Mouse (Mus musculus) layer of hippocampus, postnatal 36 days (tissue): Measurements from ENCODE around the gene Hist1h3d. TPM values are rescaled to one million over a fixed set of nuclear protein-coding genes. Genes with fewer than 3 reads are reported as not detected.
"Not testable (repeated sequence)": the region's sequence is repeated elsewhere in the genome, so short reads cannot be mapped to it uniquely, and the experiment has no call there.

Experiments used
- DNase-seq, 2 experiments: peaks; one replicate each; pipeline ENCODE4 v3.0.0; 2022
- total RNA-seq, 2 experiments: library from RNA; stranded (reverse); gene quantifications; 2 replicates each; pipeline ENCODE4 v1.2.3; 2021

Hist1h3d gene
- total RNA-seq, 2 experiments from 2014 or later: 12.8 to 15.5 TPM

DNA sequence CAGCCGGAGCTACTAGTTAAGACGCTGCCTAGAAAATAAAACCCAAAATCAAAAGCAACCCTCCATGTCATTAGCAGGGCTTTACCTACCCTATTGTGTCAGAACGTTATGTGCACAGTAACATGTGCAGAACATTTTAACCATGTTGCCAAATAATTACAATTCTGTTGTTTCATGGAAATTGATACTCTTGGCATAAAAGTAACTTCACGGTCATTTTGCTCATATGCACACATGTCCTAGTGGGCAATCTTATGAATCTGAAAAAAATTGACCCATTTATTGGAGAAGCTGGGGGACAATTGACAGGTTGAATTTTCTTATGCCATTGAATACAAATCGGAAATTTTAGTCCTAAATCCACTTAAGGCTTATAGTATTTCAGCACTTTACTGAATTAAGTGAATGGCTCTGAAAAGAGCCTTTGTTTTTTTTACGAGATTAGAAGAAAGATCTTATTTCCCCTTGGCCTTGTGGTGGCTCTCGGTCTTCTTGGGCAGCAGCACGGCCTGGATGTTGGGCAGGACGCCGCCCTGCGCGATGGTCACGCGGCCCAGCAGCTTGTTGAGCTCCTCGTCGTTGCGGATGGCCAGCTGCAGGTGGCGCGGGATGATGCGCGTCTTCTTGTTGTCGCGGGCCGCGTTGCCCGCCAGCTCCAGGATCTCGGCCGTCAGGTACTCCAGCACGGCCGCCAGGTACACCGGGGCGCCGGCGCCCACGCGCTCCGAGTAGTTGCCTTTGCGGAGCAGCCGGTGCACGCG, 5.1 kb upstream of the Hist1h3d start:
- DNase-seq: not testable (repeated sequence)

DNA sequence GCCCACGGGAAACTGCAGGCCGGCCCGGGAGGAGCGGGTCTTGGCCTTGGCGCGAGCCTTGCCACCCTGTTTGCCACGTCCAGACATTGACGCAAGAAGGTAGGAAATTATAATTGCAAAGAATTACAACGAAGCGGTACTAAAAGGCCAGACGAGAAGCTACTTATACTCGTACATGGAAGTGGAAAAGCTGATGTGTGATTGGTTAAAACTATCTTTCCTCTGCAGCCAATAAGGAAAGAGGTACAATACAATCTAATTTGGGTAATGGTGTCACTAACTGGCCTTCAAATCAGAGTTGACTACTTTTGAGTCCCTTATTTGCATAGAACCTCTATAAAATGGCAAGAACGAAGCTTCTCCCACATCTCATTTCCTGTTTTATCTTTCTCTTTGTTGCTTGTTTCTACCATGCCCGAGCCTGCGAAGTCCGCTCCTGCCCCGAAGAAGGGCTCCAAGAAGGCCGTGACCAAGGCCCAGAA, 4.5 kb upstream of the Hist1h3d start, which contains the start of the genes Hist1h2ae and Hist1h2bg:
Hist1h2ae (minus strand) TSS at position 199 of the 482 bp plus-strand sequence.
Hist1h2bg (plus strand) TSS at position 375 of the 482 bp plus-strand sequence.
- DNase-seq: peak; percentile 79

DNA sequence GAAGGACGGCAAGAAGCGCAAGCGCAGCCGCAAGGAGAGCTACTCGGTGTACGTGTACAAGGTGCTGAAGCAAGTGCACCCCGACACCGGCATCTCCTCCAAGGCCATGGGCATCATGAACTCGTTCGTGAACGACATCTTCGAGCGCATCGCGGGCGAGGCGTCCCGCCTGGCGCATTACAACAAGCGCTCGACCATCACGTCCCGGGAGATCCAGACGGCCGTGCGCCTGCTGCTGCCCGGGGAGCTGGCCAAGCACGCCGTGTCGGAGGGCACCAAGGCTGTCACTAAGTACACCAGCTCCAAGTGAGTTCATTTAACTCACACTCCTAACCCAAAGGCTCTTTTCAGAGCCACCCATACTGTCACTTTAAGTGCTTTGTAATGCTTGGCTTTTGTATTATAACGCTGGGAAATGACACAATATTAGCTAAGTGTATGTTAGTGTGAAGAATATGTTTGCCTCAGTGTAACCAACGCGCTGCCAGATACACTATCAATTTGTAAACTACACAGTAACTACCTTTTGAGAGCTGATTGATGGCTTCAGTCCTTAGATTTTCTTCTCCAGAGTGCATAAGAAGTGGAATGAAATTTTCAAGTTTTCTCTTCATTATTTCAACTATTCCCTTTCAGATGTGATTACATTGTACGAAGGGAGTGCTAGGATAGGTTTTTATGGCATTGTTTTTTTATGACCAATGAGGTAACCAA, 3.9 kb upstream of the Hist1h3d start:
- DNase-seq: not testable (repeated sequence)

DNA sequence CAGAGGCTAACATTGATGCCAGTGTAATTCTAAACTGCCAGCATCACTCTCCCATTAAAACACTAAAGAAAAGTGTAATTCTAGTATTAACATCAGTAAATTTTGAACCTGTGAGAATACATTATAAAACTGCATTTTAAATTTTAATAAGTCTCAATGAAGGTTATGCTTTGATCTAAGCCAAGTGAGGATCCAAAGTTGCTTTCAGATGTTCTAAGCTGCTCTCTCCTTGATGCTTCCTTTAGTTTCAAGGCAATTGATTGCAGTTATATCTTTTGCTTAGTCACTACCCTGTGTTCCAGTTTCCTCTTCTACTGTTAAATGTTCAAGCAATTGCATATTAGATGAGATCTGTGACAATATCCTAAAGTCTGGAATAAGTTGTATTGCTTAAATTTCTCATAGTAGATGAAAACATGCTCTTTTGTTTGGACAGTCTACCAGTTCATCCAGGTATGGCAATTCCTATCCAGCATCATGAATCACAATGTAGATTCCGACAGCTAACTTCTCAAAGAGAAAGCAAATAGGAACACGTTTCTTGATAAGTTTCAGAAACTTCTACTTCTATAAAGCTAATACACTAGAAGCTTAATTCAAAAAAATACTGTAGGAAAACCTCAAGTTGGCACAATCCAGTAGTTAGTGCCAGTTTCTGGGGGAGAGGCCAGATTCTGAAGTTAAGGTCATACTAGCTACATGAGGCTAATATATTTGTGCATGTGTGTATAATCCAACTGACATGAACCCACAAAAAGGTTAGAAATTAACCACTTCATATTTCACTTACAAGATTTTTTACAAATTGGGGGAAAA, 3.1 kb upstream of the Hist1h3d start:
- no peak for DNase-seq

DNA sequence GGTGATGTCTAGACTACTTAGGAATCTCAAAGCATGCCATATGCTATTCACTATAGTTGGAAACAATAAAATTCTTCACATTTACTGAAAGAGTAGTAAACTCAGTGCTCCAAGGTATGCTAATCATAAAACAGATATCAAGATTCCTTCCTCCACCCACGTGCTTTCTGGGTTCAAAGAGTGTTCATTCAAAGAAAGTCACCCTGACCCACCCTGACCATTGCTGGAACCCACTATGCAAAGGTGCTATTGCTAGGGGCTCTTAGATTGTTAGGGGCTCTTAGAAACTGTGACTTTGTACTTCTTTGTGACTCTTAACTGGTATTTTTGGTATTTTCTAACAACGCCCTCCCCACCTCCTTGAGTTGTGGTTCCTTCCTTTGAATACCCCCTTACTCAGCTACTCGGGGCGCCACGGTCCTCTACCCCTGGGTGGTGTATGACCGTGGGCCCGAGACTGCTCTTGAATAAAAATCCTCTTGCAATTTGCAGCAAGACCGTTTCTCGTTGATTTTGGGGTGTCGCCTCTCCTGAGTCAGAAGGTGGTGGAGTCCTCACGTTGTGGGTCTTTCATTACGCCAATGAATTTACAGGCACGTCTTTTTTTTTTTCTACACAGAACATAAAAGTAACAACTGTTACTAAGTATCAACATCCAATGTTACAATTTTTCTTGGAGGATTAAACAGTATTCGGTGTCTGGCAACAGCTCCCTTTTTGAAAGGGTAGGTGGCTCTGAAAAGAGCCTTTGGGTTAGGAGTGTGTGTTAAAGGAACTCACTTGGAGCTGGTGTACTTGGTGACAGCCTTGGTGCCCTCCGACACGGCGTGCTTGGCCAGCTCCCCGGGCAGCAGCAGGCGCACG, 2.3 kb upstream of the Hist1h3d start:
- DNase-seq: not testable (repeated sequence)

DNA sequence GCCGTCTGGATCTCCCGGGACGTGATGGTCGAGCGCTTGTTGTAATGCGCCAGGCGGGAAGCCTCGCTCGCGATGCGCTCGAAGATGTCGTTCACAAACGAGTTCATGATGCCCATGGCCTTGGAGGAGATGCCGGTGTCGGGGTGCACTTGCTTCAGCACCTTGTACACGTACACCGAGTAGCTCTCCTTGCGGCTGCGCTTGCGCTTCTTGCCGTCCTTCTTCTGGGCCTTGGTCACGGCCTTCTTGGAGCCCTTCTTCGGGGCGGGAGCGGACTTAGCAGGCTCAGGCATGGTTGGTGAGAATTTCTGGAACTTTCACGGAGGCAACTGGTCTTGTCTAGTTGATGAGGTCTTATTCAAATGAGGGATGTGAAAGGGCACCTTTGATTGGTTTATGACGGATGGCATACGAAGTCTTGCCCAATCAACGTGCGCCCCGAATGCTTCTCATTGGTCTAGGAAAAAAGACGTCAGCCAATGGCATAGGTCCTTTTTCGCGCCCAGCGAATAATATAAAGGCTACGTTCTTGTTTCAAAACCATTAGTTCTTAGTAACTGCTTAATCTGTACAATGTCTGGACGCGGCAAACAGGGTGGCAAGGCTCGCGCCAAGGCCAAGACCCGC, 1.6 kb upstream of the Hist1h3d start, which contains the start of the genes Hist1h2bf and Hist1h2ad:
Hist1h2bf (minus strand) TSS at position 299 of the 627 bp plus-strand sequence.
Hist1h2ad (plus strand) TSS at position 484 of the 627 bp plus-strand sequence.
- DNase-seq: peak; percentile 87 to 90

DNA sequence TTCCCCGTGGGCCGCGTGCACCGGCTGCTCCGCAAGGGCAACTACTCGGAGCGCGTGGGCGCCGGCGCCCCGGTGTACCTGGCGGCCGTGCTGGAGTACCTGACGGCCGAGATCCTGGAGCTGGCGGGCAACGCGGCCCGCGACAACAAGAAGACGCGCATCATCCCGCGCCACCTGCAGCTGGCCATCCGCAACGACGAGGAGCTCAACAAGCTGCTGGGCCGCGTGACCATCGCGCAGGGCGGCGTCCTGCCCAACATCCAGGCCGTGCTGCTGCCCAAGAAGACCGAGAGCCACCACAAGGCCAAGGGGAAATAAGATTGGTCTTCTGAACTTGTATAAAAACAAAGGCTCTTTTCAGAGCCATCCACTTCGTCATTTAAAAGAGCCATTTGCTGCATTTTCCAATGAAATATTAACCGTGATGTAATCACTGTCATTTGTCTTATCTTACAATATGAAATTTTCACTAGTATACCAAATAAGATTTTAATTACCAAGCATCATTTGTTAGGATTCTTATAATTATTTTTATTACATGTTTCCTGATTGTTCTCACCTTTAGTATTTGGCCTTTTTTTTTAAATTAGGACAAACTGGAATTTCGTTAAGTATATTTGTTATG, 905 bp upstream of the Hist1h3d start:
- not testable (repeated sequence) for DNase-seq

DNA sequence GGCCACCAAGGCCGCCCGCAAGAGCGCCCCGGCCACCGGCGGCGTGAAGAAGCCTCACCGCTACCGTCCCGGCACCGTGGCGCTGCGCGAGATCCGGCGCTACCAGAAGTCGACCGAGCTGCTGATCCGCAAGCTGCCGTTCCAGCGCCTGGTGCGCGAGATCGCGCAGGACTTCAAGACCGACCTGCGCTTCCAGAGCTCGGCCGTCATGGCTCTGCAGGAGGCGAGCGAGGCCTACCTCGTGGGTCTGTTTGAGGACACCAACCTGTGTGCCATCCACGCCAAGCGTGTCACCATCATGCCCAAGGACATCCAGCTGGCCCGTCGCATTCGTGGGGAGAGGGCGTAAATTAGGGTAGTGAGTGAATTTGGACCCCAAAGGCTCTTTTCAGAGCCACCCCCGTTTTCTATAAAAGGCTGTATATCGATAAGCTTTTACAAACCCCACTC, 326 bp downstream of the Hist1h3d start:
- DNase-seq: not testable (repeated sequence)

DNA sequence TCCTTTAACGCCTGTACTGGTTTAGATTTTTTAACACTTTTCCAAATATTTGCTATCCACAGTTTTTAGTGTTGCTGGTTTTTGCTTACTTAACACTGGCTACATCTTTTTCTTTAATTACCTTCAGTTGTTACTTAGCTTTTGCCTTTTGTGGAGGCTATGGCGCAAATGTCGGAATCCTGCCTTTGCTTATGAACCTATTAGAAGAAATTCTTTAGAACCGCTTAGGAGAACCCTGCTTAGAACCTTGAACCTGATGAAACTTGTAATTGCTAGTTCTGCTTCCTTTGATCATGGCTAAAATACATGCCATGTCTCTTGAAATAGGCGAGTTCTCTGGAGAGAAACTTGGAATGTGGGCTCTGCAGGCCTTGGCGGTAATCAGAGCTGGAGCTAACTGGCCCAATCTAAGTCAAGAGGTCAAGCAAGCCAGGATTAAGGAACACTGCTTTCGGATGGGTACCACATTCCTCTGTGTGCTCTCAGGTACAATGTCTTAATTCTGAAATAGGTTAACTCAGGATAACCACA, 853 bp downstream of the Hist1h3d start:
- no peak for DNase-seq

DNA sequence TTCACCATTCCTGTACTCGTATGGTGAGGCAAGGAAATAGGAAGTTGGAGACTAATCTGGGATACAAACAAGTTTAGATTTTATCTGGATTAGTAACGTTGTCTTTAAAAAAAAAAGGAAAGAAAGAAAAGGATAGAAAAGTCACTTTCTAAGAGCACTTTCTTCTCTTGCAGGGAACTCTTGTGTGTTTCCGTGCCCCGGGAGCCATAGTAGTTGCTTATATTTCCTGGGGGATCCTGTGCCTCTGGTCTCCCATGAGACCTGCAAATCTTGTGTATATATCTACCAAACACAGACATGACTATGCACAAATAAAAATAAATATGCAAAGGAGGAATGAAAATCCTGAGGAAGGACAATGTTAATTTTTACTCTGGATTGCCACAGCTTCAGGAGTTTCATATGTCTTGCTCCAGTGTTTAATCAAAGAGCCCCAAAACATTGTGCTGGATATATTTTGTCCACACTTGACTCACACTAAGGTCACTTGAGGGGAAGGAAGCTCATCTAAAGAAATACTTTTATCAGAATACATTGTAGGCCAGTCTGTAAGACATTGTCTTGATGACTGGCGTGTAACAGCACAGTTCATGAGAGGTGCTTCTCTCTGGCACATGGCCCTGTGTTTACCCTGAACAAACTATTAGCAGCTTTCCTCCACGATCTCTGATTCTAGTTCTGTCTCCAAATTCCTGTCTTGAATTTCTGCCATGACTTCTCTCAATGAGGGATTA, 1.5 kb downstream of the Hist1h3d start:
- no peak for DNase-seq

DNA sequence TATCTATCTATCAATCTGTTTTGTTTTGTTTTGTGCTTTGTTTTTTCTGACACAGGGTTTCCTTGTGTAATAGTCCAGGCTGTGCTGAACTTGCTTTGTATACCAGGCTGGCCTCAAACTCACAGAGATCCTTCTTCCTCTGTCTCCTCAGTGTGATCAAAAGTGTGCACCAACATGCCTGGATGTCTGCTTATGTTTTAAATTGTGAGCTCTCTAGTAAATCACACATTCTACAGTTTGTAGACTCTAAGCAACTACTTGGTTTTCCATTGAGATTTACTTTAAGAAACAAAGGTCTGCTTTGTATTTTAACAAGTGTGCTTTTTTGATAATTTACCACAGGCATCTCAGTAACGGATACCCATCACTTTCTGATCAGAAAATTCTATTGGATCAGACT, 2.3 kb downstream of the Hist1h3d start:
- DNase-seq: no peak

DNA sequence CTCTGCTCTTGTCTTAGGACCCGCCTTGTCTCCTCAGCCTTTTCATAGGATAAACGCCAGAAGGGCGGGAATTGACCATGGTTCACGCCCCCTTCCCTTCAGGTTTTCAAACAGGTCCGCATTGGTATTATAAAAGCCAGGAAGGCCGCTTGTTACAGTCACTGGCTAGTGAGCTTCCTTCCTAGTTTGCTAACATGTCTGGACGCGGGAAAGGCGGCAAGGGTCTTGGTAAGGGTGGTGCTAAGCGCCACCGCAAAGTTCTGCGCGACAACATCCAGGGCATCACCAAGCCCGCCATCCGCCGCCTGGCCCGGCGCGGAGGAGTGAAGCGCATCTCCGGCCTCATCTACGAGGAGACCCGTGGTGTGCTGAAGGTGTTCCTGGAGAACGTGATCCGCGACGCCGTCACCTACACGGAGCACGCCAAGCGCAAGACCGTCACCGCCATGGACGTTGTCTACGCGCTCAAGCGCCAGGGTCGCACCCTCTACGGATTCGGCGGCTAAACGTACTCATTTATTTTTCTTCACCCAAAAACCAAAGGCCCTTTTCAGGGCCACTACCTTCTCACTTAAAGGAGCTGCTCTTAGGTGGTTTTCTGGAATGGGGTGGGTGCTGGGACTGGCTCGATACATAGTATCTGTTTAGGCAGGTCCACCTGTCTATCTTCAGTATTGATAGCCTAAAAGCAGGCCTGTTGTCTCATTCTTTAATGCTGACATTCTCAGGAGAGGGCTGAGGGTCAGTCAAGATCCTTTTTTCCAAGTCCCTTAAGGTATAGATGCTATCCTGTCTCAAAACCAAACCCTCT, 6.0 kb downstream of the Hist1h3d start, which contains the start of gene Hist1h4d:
Hist1h4d (plus strand) TSS at position 191 of the 811 bp plus-strand sequence.
- peak; percentile 96 to 97 for DNase-seq

DNA sequence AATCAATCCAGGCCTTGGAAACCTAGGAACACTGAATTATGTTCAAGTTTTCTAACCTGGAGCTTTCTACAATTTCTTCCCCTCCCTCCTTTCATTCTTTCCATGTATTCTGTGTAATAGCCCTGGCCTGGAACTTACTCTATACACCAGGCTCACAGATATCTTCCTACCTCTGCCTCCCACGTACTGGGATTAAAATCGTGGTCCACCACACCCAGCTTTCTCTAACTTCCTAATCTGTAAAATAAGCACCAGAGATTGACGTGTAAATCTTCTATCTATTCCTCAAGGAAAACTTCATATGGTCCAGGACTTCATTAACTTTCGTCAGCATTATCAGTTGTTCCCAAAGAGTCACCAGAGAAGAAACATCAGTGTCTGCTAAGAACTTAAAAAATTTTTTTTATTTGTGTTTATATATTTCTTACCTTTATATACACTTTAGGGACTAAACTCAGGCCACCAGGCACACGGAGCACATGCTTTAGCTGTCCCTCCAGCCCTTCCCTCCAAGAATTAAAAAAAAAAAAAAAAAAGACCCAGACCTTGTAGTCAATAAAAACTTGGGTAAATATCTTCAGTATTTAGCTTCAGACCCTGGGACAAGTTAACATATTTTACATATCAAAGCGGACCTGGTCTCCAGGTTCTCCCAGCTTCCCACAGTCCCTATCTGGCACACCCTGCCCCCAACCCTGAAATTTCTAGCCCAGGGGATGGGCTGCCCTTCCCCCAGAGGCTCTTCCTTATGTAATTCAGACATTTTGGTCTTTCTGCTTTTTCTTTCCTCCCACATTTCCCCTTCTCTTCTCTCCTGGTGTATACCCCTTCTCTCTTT, 6.9 kb downstream of the Hist1h3d start:
- DNase-seq: no peak

DNA sequence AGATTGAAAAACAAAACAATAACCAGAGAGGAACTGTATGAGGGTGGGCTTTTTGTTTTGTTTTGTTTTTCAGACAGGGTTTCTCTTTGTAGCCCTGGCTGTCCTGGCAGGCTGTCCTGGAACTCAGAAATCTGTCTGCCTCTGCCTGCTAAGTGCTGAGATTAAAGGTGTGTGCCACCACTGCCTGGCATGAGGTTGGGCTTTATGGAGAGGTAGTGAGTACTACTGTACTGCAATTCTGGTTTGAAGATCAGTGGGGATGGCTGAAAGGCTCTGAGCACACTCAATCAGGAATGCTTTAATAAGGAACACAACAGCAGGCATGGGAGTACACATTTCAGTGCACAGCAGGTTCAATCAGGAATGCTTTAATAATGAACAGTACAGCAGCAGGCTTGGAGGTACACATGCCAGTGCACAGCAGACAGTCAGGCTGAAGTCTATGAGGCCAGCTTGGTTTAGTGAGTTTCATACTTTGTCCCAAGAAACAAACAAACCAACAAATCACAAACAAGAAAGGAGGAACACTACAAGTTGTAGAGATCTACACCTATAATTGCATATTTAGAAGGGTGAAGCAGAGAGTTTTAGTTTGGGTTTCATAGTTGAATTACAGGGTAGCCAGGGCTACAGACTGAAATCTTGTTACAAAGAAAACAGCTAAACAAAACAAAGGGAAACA, 8.0 kb downstream of the Hist1h3d start:
- no peak for DNase-seq

DNA sequence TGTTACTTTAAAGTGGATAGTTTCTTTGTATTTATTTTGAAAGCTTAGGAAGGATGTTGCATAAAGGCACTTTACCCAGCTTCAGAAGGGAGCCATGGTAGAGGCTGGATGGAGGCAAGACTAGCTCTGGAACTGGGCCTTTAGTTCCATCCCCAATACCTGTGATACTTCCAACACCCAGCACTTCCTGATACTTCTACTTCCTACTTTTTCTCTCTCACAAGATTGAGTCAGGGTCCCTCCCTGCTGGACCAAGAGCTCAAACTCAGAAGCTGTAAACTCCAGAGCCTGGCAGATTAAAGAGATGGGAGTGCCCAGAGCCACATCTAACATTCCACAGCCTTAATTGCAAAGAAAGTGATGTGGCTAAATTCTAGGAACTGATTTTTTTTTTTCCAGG, 8.8 kb downstream of the Hist1h3d start:
- DNase-seq: no peak

DNA sequence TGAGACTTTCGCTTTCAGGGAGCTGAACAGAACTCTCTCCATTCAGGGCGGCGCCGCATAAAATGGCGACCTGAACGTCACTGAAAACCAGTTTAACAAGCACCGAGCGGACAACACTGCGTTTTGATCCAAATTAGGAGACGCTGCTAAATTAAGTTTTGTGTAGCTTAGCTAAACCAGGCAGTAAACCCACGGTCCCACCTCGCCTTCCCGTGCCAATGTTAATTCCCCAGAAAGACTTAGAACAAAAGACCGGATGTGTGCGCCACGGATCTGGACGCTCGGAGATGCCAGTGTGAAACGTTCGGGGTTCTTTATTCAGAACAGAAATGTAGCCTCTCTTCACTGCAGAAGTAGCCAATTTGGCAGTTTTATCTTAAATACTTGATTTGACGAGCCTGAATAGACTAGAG, 9.5 kb downstream of the Hist1h3d start:
- DNase-seq: peak; percentile 66 to 68
